Mouse (Mus musculus) ES-E14 (cell line): Measurements from ENCODE around the gene Rps17.

Source experiments
- CHD2 ChIP-seq: IDR thresholded peaks from 2 replicates; pipeline ENCODE4 v1.6.1; 2014; ENCODE audit warnings: mild to moderate bottlenecking, low read depth, low read length, inconsistent platforms
- HCFC1 ChIP-seq: IDR thresholded peaks from 2 replicates; pipeline ENCODE4 v1.6.1; 2012; ENCODE audit warnings: low read length, inconsistent platforms, borderline replicate concordance; ENCODE audit not compliant: insufficient read depth
- MAFK ChIP-seq: IDR thresholded peaks from 2 replicates; pipeline ENCODE4 v1.6.1; 2014; ENCODE audit warnings: mild to moderate bottlenecking, low read depth, low read length, inconsistent platforms; ENCODE audit not compliant: insufficient read depth
- ZC3H11A ChIP-seq: IDR thresholded peaks from 2 replicates; pipeline ENCODE4 v1.6.1; 2012; ENCODE audit warnings: low read depth, mild to moderate bottlenecking, inconsistent platforms, low read length, borderline replicate concordance

- TF ChIP-seq CHD2 (peak; percentile 52; the same call in 1 of the 2 replicates), HCFC1 (no peak), ZC3H11A (no peak), MAFK (no peak)
Measured at GRCm38 (mm10) chr7:81341563-81341962, 3.5 kb downstream of the Rps17 start.
